Mouse (Mus musculus): ENCODE data around the gene Taar9.
"Not testable (repeated sequence)": the region's sequence is repeated elsewhere in the genome, so short reads cannot be mapped to it uniquely, and the experiment has no call there.

Gene Taar9

DNA sequence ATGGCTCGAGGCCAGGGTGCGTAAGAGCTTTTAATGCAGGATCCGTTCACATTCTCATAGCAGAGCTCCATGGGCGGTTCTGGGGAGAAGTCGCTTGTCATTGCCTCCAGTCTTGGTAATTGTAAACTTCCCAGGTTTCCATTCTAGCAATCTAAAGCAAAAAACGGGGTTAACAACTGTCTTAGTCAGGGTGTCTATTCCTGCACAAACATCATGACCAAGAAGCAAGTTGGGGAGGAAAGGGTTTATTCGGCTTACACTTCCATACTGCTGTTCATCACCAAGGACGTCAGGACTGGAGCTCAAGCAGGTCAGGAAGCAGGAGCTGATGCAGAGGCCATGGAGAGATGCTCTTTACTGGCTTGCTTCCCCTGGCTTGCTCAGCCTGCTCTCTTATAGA lies at the start of gene Taar9:
Gene Taar9, minus strand, starts transcription at position 101 of the 400 bp plus-strand sequence.
- not testable (repeated sequence) for DNase-seq

DNA sequence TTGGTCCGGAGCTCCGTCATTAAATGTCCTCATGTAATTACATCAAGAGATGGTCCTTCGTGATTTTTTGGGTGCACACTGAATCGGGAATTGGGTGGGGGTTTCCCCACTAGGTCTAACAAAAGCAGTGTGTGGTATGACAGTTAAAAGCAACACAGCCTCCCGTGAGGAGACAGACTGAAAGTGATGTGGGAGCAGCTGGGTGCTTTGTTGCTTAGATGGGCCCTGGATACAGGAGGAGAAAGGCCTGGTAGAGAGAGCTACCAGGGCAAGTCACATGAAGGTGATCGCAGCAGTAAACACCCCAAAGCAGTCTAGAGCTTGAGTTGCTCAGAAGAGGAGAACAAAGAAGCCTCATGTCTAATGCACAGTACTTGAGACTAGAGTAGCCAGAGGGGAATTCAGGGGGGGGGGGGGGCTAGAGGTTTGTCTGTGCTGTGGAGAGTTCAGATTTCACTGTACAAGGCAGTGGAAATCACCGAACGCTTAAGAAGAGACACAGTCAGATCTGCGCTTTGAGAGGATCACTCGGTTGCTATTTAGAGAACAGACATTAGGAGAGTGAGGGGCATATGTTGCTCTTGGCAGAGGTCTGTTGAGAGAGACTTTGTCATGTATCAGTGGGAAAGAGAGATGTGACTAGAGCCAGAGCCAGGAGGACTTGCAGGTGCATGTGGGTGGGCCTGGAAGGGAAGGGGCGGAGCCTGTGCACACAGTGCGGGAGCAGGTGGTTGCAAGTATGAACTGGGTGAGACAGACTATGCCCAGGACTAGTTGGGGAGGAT lies 49.3 kb upstream of the Taar9 start:
- no peak for DNase-seq

GRCm38 (mm10) chr10:24150086-24150485 lies 40.8 kb upstream of the Taar9 start:
- DNase-seq = no peak

GRCm38 (mm10) chr10:24149135-24149781 lies 39.9 kb upstream of the Taar9 start, which contains the start of gene Stx7:
TSS of gene Stx7 (plus strand) at chr10:24149302.
- peak; percentile 92 for DNase-seq

DNA sequence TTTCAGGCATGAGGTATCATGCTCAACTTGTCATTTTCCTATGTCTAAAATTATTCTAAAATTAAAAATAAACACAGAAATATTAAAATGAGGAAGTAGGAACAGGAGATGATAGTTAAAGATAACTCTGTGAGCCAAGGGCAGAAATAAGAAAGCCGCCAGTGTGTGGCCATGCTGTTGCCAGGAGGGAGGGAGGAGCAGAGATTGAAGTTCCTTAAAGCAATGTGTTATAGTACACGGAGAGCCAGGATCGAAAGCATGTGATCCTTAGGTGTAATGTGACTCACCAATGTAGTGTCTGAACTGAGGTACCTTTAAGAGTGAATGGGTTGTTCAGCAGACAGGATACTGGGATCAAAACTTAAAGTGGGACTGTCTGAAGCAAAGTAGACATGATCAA lies 33.4 kb upstream of the Taar9 start:
- DNase-seq = no peak

GRCm38 (mm10) chr10:24138623-24139261 lies 29.4 kb upstream of the Taar9 start:
- DNase-seq = no peak

- DNase-seq = no peak
These were observed 24.8 kb upstream of the Taar9 start for GRCm38 (mm10) chr10:24134071-24134645.

DNA sequence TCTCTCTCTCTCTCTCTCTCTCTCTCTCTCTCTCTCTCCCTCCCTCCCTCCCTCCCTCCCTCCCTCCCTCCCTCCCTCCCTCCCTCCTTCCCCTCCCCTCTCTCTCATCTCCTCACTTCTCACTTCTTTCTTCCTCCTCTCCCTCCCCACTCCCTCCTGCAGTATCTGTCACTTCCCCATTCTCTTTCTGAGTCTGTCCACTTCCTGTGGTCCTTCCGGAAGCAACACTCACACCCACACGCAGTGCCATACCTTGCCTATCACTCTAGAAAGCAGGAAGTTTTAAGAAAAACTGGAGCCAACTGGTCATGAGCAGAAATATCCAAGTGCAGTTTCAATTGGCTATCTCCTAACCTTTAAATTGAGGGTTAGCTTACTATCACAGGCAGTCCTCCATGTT lies 23.8 kb upstream of the Taar9 start:
- no peak for DNase-seq

DNA sequence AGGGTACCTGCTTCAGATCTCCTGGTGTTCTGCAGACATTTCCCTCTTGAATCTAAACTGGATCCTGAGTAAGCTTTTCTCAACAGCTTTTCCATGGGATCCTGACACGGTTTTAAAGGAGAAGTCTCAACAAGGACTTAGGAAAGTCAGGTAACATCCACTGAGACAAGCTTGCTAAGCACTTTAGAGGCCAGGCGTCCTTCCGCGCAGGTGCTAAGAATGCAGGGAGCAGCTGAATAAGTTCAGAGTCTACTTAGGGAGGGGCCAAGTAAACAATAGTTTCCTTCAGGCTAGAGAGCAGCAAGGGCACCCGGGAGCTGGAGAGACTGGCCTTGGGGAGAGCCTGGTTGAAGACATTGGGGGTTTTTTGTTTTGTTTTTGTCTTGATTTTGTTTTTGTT lies 22.9 kb upstream of the Taar9 start:
- DNase-seq = no peak

GRCm38 (mm10) chr10:24131451-24132262 lies 22.3 kb upstream of the Taar9 start:
- DNase-seq = peak; percentile 48

DNA sequence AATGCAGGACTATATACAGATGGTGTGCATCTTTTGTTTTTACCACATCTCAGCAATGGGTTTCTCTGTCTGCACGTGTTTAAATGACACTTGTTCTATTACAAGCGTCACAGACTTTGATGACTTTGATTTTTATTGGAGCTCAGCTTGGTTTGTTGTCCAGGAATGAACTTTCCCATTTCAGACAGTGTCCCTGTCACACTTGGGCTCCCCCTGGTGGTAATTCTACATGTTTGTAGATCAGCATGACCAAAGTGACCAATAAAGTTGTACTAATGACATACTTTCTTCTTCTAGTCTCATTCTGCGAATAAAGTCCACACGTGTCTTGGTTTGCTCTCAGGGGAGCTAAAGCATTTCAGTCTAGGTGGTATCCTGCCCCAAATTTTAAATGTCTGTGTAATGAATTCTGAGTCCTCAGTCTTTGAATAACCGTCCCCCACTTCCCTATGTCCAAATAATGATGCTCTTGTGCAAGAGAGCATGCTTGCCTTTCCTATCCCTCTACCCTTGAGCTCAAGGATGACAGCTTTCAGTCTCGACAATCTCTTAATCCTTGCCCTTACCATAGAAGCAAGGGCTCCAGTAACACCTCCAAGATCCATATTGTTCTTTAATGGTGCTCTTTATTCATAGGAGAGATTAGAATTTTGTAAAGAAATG lies 1.9 kb upstream of the Taar9 start:
- DNase-seq = peak; percentile 26

- DNase-seq = no peak
These were observed 1.1 kb downstream of the Taar9 start for GRCm38 (mm10) chr10:24108236-24108635.

DNA sequence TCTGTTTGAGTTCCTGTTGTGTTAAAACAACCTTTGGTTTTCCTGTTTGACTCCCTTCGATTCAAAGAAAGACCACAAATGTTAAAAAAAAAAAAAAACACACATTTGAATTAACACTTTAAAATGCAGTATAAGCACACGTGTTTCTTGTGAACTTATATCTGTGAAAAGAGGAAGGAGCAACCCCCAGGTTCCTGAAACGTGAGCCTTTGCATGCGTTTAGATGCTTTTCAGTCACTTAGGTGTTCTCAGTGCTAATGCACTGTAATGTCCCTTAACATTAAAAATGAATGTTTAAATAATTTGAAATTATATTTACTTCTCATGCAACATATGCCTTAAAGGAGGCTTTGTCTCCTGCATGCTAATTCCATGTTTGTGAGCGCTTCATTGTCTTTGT lies 1.6 kb downstream of the Taar9 start:
- DNase-seq = no peak

DNA sequence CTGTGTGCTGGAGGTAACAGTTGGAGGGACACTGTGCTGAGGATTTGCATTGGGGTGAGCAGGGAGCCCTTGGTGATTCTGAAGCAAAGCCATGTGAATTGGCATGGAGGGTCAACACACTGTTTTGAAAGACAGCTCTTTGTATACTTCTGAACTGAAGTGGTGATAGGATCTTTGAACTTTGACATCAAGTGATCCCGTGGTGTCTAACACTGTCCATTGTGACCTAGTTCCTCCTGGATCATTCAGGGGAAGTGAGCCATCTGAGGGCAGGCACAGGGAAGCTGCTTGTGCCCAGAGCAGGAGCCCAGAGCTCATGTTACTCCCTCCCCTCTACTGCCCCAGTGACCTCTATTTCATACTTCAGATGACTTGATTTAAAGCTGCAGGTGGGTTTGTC lies 6.0 kb downstream of the Taar9 start:
- DNase-seq = not testable (repeated sequence)

- not testable (repeated sequence) for DNase-seq
These were observed 7.5 kb downstream of the Taar9 start, which contains the start of gene Taar8c for GRCm38 (mm10) chr10:24101812-24102211. TSS of gene Taar8c (minus strand) at chr10:24101912.

GRCm38 (mm10) chr10:24097010-24097409 lies 12.3 kb downstream of the Taar9 start:
- not testable (repeated sequence) for DNase-seq

DNA sequence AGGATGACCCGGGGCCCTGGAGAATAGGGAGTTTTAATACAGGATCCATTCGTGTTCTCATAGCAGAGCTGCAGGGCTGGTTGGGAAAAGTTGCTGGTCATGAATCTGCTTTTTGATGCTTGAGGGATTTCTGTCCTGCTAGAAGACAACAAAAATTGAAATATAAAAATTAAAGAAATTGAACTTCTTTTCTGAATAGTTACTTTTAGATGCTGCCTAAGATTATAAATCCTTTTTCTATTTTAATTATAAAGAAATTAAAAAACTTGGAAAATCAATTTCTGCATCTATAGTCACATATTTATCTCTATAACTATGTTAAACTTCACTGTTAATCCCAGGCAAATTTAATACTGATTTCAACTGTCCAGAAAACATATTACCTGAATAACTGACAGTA lies 17.1 kb downstream of the Taar9 start, which contains the start of gene Taar8b:
Gene Taar8b, minus strand, starts transcription at position 101 of the 400 bp plus-strand sequence.
- no peak for DNase-seq

- no peak for DNase-seq
These were observed 22.2 kb downstream of the Taar9 start for GRCm38 (mm10) chr10:24087168-24087567.

- no peak for DNase-seq
These were observed 22.8 kb downstream of the Taar9 start for GRCm38 (mm10) chr10:24086555-24086954.

- no peak for DNase-seq
These were observed 23.4 kb downstream of the Taar9 start for GRCm38 (mm10) chr10:24085936-24086335.

DNA sequence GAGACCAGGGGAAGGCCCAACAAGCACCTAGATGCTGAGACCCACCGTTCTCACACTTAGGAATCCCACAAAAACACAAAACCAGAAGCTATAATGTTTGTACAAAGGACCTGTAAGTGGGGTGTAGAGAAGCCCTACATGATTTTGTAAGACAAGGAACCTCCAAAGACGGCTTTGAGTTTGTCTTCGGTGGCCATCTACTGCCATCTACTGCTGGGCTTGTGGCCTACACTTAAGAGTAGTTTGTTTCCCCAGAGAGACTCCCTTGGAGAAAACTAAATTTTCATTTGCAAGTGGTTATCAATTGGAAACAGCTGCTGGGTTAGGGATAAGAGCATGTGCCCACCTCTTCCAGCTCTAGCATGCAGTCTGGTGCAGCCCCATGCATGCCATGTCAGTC lies 29.2 kb downstream of the Taar9 start:
- DNase-seq = peak; percentile 35

DNA sequence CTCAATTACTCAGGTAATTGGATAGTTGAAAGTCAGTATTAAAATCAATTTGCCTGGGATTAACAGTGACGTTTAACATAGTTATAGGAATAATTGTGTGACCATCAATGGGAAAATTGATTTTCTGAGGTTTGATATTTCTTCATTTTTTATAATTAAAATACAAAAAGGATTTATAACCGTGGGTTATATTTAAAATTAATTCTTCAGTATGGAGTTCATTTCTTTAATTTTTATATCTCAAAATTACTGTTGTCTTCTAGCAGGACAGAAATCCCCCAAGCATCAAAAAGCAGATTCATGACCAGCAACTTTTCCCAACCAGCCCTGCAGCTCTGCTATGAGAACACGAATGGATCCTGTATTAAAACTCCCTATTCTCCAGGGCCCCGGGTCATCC lies 33.1 kb downstream of the Taar9 start, which contains the start of gene Taar8a:
Gene Taar8a, plus strand, starts transcription at position 301 of the 400 bp plus-strand sequence.
- not testable (repeated sequence) for DNase-seq

All from right cerebral cortex, postnatal 14 days (tissue).